Mouse (Mus musculus) embryo, embryonic 11 days (tissue): ENCODE data around the gene Samd14.

Experiments
- DNase-seq: peaks from one replicate; pipeline ENCODE4 v3.0.0-alpha.2; 2015

Gene Samd14

DNA sequence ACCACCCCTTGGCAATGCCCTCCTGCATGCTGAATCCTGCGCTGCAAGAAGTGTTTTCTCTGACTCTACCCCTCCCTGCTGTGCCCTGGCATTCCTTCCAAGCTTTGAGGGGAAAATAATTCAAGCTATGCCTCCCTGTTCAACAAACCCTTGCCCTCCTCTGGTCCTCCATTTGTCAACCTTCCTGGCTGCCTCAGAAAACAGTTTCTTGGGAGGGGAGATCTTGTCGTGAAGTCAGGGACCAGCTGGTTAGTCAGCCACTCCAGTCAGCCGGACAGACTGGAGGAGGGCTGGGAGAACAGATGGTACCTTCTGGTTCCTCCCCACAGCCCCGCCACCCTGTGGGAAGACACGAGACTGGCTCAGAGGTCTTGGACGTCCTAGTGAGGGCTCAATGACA is 27.6 kb downstream of the Samd14 start:
- no peak for DNase-seq

DNA sequence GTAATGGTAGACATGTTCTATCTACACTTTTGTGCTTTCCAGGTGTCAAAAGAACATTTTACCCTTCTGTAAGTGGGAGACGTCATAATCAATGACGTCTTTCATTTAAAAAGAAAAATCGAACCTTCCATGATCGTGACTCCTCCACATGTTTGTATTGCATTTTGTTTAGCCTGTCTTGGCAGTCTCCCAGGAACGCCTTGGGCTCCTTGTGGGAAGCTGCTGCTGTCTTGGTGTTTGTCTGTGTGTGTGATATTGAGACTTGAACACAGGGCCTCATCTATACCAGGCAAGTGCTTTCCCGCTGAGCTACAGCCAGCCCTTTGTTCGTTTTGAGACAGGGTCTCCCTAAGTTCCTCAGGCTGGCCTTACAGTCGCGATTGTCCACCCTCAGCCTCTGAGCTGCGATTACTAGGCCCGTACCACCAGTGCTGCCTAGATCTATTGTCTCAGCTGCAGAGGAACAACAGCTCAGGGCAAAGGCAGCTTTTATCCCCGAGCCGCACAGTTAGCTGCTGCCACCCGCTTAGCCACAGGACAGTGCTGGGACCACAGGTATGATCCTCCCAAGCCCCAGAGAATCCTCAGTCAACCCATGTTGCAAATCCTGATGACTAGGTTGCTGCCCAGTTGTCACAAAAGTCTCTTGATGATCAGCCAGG is 28.6 kb downstream of the Samd14 start:
- DNase-seq = no peak

DNA sequence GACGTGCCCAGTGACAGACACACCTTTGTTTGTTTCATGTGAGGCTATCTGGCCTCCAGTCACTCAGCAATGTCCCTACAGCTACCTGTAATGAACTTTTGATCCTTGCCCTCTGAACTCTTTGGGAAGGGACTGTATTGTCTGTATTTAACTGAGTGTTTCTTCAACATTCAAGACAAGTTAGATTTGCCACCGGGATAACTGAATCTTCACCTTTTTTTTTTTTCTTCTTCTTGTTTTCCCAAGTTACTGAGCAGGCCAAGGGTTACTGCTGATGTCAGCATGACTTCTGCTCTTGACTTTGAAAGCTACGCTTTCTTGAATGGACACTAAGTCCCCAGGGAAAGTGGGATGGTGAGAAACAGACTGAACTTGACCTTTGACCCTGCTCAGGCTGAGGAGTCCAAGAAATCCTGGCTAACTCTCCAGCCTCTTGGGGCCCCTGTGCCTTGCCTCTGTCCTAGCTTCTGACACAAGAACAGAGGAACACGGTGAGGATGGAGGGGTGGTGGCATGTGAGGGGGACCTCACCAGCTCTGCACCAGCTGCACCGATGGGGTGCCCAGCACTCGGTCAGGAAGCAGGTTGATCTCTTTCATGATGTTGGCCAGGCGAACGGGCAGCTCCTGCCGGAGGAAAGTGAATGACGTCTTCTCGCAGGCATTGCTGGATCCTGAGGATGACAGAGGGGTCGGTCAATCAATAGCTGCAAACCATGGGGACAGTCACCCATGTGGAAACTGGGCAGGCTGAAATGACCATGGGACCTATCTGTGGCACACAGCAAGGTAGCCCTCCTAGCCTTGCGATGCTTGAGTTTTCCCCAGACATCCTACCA is 29.4 kb downstream of the Samd14 start:
- DNase-seq = no peak

DNA sequence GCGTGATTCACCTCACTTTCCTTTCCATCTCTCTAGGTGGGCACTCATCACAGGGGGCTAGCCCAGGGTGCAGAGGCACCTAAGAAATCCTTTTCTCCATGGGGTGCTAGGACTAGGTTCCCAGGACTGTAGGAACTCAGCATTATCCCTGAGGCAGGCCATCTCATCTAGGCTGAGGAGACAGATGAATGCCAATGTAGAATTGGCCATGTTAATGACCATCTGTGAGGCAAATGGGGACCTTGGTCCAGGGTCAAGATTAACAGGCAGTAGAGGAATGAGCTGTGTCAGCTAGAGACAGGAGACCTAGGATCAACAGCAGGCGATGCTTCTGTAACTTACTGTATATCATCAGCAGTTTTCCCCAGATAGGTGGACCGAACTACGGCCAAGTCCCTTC is 30.1 kb downstream of the Samd14 start:
- no peak for DNase-seq

DNA sequence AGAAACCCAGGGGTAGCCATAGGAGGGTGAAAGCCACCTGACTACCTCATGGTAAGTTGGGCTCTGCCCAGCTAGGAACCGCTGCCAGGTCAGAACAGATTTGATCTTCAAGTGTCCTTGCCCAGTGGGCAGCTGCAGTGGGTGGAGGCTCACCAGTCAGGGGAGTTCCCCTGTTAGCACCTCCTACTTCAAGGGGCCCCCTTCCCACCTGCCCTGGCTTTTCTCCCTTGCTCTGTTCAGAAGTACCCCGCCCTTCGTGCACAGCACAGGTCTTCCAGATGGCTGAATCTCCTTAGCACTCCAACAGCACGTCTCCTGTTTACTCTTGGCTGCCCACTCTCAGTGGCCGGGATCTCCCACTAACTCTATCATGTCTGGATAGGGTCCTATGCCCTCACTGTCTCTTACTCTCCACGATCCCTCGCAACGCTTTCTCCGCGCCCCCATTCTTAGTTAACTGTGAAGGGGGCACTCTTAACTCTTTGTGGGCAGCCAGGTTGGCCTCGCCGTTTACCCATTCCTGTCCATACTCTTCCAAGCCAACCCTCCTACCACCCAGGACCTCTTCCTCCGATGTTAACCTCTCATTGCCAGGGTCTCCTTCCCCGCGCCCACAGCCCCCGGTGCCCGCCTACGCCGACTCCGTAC is 30.9 kb downstream of the Samd14 start:
- peak; percentile 27 for DNase-seq

DNA sequence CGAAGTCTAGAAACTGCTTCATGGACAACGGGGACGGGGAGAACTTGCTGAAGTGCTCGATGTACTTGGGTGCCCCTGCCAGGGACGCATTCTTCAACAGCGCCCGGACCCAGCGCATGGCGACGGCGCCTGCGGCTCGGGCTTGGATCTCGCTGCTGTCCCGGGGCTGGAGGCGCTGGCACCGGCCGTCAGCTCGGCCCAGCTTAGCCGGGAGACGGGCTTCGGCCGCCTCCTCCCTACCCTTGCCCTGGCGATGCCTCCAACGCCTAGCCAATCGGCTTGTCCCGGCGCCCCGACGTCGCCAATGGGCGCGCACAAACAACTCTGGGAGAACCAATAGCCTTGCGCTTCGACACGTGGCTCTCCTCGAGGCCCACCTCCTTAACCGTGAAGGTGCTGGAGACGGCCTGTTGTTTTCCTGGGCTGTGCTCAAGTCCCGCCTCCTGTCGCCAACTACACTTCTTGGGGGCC is 31.5 kb downstream of the Samd14 start, which contains the start of gene Pdk2:
Gene Pdk2, minus strand, starts transcription at position 216 of the 471 bp plus-strand sequence.
- peak; percentile 97 for DNase-seq

DNA sequence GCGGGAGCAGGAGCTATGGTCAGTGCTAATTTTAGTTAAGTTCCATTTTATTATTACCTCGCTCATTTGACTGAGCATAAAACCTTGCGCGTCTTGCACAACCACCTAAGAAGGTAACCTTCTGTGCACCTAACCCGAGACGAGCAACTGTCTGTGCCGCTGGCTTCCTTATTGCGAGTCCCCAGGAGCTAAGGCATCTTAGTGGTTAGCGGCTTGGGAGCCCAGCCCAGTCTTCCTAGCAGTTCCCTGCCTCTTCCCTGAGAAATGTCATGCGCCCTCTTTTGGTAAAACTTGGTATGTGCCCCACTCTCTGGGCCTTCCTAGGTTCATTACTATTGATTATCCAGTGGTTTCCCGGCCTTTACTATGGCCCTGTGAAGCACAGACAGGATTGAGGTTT is 32.4 kb downstream of the Samd14 start:
- peak; percentile 89 for DNase-seq

DNA sequence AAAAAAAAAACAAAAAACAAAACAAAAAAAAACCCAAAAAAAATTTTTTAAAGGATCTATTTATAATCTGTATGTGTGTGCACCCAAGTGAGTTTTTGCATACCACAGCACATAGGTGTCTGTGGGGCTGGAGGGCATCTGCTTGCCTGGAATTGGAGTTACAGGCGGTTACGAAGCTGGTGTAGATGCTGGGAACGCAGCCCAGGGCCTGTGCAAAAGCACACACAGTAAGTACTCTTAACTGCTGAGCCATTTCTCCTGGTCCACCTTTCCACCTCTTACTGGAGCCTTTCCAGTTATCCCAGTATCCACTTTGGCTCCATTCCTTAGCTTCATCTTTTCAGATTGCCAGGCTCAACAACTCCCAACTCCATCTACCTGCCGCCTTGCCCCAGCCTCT is 33.4 kb downstream of the Samd14 start:
- no peak for DNase-seq

DNA sequence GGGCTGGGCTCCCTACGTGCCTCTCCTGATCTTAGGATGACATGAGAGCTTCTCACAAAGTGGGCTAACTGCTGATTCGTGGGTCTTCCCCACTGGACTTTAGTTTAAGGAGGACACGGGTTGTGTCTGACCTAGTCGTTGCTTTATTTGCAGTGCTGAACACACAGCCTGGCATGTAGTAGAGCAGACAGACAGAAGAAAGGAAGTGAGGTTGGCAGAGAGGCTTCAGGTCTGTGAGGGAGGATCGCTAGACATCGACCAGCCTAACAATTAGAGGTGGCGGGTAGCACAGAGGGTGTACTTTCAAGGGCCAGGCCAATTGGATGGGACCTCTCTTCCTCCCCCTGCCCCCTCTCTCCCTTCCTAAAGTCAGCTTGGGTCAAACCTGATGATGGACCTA is 33.9 kb downstream of the Samd14 start:
- no peak for DNase-seq

DNA sequence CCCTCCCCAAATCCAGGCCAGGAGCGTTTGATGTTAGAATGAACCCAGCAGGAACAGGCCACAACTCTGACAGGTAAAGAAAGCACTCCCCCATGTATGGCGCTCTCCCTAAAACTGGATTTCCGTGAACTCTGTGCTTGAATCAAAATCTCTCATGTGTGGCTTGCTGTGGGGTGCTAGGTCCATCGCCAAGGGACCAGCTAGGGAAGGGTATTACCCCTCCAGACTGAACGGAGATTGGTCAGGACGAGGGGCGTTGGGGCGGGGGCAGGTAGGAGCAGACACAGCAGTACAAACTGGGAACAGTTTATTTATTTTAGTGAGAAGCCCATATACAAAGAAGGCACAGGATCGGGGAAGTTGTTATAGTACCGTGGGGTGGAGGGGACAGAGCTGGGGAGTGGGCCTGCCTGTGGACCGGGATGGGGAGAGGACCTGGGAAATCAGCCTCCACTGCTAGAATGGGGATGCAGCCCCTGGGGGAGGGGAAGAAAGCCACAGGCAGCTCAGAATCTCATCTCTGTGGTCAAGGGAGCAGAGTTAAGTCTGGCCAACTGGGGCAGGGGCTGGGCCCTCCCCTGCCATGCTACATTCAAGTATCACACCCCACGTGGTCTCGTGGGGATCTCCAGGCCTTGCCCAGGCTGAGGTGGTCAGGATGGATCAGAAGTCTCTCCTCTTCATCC is 34.6 kb downstream of the Samd14 start:
- no peak for DNase-seq

DNA sequence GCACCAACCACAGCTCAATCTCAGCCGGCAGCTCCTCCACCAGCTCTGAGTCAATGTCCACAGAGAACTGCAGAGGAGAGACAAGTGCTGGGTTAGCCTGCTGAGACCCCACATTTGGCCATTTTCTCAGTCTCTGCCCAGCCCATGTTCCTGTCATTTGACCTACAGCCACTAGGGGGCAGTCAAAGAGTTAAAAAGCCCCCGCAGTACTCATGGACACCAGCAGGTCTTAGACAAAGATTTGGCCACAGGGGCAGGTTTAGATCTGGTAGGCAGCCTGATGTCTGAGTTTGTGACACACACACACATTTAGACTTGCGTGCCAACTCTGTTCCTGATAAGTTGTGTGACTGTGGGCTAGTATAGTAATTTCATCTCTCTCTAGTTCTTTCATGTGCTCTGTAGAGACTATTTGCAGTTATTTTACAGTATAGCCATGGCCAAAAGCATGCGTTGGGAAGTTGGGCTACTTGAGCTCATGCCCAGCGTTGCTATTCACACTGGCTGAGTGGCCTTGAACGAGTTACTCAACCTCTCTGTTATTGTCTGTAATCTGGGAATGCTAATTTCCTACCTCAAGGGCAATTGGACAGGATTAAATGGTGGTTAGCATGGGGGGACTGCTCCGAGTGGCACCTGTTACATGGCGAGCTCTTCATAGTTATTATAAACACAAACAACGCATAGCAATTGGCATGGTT is 37.5 kb downstream of the Samd14 start:
- peak; percentile 85 for DNase-seq

DNA sequence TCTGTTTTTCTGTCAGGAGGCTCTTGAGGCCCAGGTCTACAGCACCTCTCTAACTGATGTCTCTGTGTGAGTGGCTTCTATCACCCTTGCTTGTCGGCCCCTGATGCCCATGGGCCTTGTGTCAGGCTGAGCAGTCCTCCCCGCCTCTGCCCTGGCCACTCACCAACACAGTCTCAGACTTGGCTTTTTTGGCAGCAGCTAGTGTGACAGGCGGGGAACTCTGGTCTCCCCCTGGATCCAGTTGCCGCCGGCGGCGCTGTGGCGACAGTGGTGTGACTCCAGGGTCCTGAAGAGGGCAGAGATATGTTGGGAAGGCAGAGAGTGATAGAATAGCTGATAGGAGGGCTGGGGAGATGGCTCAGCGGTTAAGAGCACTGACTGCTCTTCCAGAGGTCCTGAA is 43.4 kb downstream of the Samd14 start:
- DNase-seq = no peak

DNA sequence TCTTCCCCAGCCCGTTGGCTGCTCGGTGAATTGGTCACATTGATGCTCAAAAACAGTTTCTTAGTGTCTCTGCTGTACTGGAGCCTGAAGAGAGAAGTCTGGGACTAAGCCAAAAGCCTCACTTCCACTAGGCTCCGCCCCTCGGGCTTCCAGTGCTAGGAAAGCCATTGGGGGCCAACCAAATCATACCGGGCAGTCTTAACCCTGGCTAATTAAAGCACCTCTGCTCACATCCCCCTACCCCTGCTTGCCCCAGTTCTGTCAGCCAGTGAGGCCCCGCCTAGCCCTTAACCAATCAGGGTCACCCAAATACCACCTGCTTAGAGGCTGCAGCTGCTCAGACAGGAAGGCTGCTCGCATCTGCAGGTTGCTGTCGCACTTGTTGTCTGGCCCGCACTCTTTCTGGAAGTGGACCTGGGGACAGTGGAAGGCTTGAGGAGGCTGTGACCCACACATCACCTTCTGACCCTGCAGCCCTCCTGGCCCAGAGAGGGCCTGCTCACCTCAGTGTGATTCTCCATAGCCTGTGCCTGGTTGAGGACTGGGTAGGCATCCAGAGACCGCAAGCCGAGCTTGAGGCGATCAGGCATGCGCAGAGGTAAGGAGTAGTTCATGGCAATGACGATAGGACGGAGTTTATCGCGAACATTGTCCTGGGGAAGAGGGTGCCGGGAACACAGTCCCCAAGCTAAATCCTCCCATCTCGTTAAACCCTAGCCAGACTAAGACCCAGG is 47.3 kb downstream of the Samd14 start:
- peak; percentile 38 for DNase-seq

DNA sequence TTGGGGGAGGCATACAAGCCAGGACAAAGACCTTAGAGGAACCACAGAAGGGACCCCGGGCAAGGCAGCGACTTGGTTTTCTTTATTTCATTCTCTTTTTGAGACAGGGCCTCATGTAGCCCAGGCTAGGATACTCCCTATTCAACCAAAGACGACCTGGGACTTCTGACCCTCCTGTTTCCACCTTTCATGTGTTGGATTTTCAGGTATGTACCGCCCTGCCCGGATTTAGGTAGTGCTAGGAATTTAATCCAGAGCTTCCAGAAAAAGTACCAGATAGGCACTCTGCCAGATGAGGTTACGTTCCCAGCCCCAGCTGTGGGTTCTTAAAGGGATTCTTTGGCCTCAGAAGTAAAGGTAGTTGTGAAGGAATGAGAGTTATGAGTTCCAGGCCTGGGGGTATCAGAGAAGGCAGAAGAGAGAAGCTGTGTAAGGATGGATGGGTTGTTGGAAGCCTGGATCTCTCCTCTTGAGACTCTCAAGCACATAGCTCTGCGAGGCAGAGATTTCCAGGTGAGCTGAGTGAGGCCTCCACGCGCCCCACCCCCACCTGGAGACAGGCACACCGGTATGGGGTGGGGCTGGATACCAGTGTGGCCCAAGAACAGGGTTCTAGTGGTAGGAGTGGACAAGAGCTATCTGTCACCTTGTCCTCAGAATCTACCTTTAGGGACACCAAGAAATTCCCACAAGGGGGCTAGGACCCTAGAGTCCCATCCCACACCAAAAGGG is 59.7 kb downstream of the Samd14 start:
- DNase-seq = no peak

DNA sequence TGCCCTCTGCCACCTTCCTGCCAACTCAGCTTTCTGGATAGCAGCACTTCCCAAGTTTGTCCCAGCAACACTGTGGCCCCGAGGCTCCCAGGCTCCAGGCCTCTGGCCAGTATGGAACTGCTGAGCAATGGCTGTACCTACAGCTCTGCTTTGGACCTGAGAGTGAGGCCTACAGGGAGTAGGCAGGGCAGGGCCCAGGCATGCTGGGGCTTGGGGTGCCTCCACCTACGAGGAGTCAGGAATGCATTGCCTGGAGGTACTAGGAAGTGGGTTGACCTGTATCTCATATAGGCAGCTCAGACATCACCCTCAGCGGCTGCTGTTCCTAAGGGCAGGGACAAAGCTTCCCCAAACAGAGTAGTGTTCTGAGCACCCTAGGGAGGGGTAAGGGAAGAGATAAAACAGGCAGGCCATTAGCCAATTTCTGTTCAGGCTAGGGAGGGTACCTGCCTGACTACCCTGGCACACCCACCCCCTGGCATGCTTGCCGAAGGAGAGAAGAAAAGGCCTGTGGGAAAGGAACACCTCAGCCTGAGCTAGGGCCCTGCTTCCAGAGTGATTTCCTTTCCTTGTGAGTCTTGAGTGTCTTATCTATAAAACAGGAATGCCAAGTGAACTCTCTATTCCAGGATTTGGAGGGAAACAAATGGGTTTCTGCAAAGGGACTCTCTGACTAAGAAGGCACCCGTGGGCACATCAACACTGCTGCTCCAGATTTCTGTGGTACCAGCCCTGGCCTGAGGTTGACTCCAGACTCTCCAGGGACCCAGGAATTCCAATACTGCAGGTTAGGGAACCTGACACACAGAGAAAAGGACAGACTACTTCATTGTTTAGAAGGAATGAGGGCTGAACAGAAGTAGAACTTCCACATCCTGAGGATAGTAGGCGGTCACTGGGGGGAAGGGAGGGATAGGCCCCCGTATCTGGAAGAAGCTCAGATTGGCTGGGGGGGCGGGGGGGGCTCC is 60.7 kb downstream of the Samd14 start:
- DNase-seq = no peak

DNA sequence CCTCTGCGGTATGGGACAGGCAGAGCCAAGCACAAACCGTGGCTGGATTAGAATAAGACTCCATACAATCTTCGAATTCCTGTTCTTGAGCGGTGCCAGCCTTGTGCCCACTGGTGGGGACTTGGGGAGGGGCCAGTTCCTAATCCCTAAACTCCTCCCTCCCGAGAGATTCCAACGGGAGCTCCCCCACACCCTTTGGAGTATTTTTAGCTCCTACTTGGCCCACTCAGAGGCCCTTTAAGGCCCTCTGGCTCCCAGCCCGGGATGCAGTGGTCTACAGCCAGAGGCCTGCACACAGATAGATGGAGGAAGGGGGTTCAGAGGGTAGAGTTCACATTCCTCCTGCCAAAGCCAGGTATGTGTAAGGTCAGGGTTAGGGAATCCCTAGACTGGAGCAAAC is 61.6 kb downstream of the Samd14 start:
- no peak for DNase-seq

DNA sequence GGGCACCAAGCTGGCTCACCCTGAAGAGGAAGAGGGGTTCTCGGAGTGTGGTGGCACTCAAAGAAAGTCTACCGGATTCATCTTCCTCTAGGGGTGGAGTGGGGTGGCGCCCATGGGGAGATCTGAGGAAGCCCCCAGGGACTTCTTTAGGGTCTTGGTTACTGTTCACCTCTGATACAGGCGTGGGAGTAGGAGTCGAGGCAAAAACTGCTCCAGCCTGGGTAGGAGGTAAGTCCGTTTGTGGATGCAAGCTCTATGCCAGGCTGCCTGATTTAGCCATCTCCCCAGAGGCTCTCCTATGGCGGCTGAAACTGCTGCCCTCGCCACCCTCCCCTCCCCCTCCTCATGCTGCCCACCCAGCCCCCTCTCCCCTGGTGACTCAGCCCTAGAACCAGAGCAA is 62.5 kb downstream of the Samd14 start:
- DNase-seq = no peak

DNA sequence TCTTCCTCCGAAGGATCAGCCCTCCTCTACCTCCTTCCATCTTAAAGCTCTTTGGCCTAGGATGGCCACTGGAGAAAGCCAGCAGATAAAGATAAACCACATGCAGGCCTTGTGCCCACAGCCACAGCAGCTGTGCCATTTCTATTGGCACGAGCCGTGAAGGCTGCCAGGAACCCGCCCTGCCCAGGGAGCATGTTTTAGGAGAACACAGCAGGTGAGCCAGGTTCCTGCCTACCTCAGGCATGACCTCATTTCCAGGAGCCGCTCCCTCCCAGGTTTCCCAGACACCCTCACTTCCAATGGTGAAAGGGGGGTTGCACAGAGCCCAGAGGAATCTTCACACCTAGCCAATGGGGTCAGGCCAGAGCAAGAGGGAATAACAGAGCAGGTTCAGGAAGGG is 63.1 kb downstream of the Samd14 start:
- no peak for DNase-seq

DNA sequence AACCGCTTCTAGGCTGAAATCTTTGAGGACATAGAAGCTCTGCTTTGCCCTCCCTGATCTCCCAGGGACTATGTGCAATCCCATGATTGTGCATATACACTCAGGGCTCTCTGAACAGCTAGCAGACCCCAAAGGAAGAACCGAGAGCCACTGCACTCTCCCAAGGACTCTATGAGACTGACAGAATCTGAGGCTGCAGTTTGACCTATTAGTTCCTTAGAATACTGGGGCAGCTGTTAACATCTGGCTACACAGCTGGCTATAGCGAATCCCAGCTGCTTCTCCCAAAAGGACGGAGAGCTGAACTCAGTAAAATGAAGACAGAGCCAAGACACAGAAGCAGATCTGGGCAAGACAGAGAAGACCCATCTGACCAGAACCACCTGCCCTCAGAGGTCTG is 64.2 kb downstream of the Samd14 start:
- DNase-seq = no peak

DNA sequence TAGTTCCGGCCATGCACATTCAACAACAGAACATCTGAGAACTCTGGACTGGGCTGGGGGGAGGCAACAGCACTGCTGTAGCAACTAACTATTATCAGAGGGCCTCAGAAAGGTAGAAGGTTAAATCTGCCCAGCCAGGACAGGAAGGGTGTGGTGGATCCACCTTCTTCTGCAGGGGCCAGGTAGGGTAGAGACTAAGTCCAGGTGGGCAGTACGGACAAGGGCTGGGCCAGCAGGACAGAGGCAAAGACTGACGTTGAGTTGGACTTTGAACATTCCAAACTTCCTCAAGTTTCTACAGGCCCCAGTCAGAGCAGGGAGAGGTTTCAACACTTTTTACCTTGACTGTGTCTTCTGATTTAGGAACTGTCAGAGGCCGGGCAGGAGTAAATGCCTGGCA is 65.0 kb downstream of the Samd14 start:
- DNase-seq = no peak
